Mouse (Mus musculus) ovary, postnatal 14 days (tissue): Measurements from ENCODE around the gene Pfn5.
"Not testable (repeated sequence)": the region's sequence is repeated elsewhere in the genome, so short reads cannot be mapped to it uniquely, and the experiment has no call there.

Experiments used
- DNase-seq: peaks from one replicate; pipeline ENCODE4 v3.0.0; 2022; ENCODE audit warnings: low spot score

Gene Pfn5

DNA sequence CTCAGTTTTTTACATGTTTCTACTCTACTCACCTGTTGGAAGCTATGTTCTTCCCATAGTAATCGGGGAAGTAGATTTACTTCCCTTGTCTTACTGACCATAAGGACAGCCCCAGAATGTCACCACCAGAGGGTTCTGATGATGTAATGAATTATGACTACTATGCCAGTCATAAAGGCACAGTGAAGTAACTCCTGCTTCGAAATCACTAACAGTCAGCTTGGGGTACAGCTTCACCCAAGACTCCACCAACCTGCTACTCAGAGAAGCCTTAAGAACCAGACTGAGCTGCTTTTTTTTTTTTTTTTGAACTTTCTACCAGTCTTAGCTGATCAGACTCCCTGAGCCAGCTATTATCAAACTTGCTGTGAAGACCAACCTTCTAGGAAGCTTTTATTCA is at the start of gene Pfn5, which contains the start of gene Asb12:
Gene Pfn5 (plus strand): TSS at position 218 of the 400 bp plus-strand sequence.
Gene Asb12 (minus strand): TSS at position 101 of the 400 bp plus-strand sequence.
- no peak for DNase-seq

DNA sequence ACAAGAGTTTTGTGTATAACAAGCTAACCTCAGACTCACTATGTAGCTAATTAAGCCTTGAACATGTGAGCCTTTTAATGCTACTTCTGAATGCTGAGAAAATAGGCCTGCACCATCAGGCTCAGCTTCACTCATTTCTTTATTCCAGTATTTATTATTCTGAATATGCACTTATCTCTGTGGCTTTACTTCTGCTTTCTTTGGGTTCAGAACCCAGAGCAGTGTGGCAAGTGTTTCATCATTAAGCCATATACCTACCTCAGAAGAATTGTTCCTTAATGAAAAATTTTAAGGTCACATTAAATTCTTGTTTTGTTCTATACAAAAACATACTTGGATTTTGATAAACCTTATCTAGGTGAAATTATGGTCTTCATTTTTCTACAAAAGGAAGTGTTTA is 34.0 kb upstream of the Pfn5 start:
- no peak for DNase-seq

DNA sequence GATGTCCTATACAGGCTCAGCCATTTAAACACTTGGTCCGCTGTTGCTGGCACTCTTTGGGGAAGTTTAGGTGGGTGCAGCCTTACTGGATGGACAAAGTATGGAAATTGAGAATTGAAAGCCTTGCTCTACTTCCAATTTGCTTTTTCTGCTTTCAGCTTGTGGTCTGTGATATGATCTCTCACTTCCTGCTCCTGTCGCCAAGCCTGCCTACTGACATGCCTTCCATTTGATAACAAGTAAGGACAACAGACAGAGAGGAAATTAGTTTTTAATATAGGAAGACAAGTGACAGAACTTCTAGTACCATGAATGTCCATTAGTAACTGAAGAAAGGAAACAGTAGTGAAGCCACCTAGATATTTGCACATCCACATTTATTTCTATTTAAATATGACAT is 32.7 kb upstream of the Pfn5 start:
- no peak for DNase-seq

DNA sequence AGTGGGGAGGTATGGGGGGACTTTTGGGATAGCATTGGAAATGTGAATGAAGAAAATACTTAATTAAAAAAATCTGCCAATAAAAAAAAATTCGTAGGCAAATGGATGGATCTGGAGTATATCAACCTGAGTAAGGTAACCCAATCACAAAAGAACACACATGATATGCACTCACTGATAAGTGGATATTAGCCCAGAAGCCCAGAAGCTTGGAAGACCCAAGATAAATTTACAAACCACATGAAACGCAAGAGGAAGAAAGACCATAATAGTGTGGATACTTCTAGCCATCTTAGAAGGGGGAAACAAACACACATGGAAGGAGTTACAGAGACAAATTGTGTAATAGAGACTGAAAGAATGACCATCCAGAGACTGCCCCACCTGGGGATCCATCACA is 22.4 kb upstream of the Pfn5 start:
- DNase-seq: not testable (repeated sequence)

DNA sequence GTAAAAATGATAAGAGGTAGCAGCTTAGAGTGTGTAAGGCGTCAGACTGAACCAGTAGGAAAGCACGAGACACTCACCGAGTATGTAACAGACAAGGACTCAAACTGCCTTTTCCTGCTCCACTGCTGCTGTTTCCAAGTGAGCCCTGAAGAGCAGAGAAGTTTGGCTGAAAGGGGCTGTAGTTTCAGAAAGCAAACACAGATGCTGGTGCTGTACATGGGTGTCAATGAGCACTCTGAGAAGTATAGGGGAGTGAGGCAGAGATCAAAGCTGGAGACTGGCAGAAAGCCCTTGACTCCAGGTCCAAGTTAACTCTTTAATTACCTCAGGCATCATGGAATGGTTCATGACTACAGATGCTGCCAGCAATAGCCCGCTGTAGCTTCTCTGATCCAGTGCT is 3.6 kb upstream of the Pfn5 start:
- no peak for DNase-seq

DNA sequence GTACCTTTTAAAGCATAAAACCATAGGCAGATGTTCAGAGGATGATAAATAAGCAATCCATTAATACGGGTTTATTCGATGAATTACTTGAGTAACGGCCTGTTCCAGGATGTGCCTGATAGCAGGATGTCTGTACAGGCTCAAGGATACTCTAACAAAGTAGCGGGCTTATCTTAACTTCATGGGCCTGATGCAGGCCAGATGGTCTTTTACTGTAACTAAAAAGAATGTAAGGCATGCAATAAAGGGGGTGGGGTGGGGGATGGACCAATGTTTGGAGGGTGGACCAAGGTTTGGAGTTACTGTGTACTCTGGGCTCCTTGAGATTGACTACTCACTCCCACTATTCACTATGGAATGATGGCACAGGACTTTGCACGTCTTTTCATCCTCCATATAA is 42.7 kb downstream of the Pfn5 start:
- no peak for DNase-seq
